Mouse (Mus musculus): ENCODE measurements at regions not wholly inside any gene's neighbourhood (a gene's known extent, or its start where the extent isn't known, plus 50 kb on each side); places are given as distances from the start of the nearest gene placed in this dataset.
"Not testable (repeated sequence)": the region's sequence is repeated elsewhere in the genome, so short reads cannot be mapped to it uniquely, and the experiment has no call there.

- no peak for DNase-seq (ENCODE audit: extremely low spot score in 1 of 2, low spot score in 1 of 2)
Observed at GRCm38 (mm10) chr3:16130385-16130784, 124.1 kb upstream of the Gm5150 start.

- not testable (repeated sequence) for DNase-seq (ENCODE audit: extremely low spot score in 1 of 2, low spot score in 1 of 2)
Observed at GRCm38 (mm10) chr3:16125346-16125915, 119.2 kb upstream of the Gm5150 start.

- DNase-seq (ENCODE audit: extremely low spot score in 1 of 2, low spot score in 1 of 2) = no peak
Observed at GRCm38 (mm10) chr3:16115944-16116343, 109.7 kb upstream of the Gm5150 start.

DNA sequence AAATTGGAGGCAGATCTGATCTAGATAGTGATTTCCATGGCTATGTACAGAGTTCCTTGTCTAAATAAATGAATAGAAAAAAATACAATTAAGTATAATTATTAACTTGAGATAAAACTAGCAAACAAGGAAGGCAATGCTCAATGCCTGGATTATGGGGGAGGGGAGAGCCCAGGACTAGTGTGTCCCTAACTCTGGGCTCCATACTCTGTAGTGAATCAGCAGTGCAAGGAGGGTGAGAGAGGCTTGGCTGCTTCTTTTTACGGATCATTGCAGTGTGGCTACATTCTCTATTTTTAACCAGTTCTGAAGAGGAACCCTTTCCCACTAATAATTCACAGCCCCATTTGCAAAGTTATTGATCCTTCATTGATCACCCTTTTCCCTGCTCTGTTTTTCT lies 101.3 kb upstream of the Gm5150 start:
- DNase-seq (ENCODE audit: extremely low spot score in 1 of 2, low spot score in 1 of 2) = no peak

DNA sequence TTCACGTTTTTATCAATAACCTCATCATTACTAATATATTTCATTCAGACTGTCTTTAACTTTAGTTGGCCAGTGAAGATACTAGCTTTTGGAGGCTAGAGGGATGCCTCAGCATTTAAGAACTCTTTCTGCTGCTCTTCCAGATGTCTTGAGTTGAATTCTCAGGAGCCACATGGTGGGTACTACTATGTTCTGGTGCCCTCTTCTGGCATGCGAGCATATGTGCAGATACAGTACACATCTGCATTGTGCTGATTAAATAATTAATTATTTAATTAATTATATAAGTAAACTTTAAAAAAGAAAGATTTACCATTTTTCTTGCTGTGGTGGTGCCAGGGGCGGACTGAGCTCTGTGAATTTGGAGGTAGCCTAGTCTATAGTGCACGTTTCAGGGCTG lies 98.8 kb upstream of the Gm5150 start:
- no peak for DNase-seq (ENCODE audit: extremely low spot score in 1 of 2, low spot score in 1 of 2)

- DNase-seq (ENCODE audit: extremely low spot score in 1 of 2, low spot score in 1 of 2) = no peak
Observed at GRCm38 (mm10) chr3:16103180-16103579, 96.9 kb upstream of the Gm5150 start.

- DNase-seq (ENCODE audit: extremely low spot score in 1 of 2, low spot score in 1 of 2) = peak in 1 of 2 experiments; percentile 33
Observed at GRCm38 (mm10) chr3:16086550-16086949, 80.3 kb upstream of the Gm5150 start.

GRCm38 (mm10) chr3:16085288-16085687 lies 79.1 kb upstream of the Gm5150 start:
- DNase-seq (ENCODE audit: extremely low spot score in 1 of 2, low spot score in 1 of 2) = no peak

- DNase-seq (ENCODE audit: extremely low spot score in 1 of 2, low spot score in 1 of 2) = no peak
Observed at GRCm38 (mm10) chr3:16079178-16079577, 72.9 kb upstream of the Gm5150 start.

DNA sequence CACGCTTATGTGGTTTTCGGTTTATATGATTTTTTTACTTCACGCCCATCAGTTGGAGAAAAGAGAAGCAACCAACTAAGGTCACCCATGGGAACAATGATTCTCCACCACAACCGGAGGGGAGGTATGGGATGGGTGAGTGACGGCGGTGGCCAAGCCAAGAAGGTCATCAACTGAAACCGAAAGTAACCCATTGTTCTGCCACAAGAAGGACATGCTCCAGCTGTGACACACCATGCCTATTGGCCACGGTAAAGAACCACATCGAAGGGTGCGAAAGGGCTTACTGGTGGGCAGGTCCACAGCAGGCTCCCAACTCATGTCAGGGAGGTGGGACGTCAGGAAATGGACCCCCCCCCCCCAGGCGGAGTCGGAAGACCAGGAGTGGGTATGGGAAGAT lies 65.7 kb upstream of the Gm5150 start:
- no peak for DNase-seq (ENCODE audit: extremely low spot score in 1 of 2, low spot score in 1 of 2)

DNA sequence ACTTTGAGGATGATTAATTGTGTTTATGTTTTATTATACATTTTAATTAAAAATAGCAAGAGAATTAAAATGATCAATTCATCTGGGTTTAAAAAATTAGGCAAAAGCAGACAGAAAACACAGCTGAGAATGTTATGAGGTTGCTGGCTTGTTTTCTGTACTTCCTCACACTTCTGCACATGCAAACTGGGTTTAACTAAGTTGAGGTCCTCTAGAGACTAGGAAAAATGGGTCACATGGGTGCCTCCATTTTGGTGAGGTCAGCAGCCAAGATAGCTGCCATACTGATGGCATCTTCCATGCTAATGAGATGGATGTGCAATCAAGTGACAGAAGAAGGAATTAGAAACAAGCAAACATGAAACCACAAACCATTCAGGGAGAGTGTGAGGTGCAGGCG lies 64.7 kb upstream of the Gm5150 start:
- DNase-seq (ENCODE audit: extremely low spot score in 1 of 2, low spot score in 1 of 2) = no peak

GRCm38 (mm10) chr3:16057709-16058108 lies 51.5 kb upstream of the Gm5150 start:
- DNase-seq (ENCODE audit: extremely low spot score in 1 of 2, low spot score in 1 of 2) = not testable (repeated sequence)

Measured in frontal cortex, adult 2 months (tissue).